Mouse (Mus musculus) lung, embryonic 14.5 days (tissue): ENCODE data around the gene Dab2ip. TPM values are rescaled to one million over a fixed set of nuclear protein-coding genes. Genes with fewer than 3 reads are reported as not detected.

Experiments
- ATAC-seq: fragments of 200-750 bp; cut with Nextera tagmentation; 2 replicates; pipeline ENCODE4 v1.8.0; 2017; ENCODE audit warnings: mild to moderate bottlenecking, moderate TSS enrichment, moderate library complexity; ENCODE audit not compliant: insufficient read depth
- DNase-seq: peaks from one replicate; pipeline ENCODE4 v3.0.0-alpha.2; 2015
- H3K27ac ChIP-seq: fragments of 300-500 bp; sonication (generic); 2 replicates; pipeline ENCODE4 v1.5.1; 2014; ENCODE audit warnings: low read depth, mild to moderate bottlenecking, moderate library complexity
- H3K27me3 ChIP-seq: fragments of 300-500 bp; sonication (generic); 2 replicates; pipeline ENCODE4 v1.6.1; 2014; ENCODE audit warnings: low read length, control low read depth; ENCODE audit not compliant: insufficient read depth
- H3K36me3 ChIP-seq: fragments of 300-500 bp; sonication (generic); 2 replicates; pipeline ENCODE4 v1.6.1; 2014; ENCODE audit warnings: control low read depth; ENCODE audit not compliant: insufficient read depth
- H3K4me1 ChIP-seq: fragments of 300-500 bp; sonication (generic); 2 replicates; pipeline ENCODE4 v1.6.1; 2014; ENCODE audit warnings: antibody characterized with exemption, control low read depth; ENCODE audit not compliant: insufficient read depth
- H3K4me2 ChIP-seq: fragments of 300-500 bp; sonication (generic); 2 replicates; pipeline ENCODE4 v1.6.1; 2014; ENCODE audit warnings: mild to moderate bottlenecking
- H3K4me3 ChIP-seq: fragments of 300-500 bp; sonication (generic); 2 replicates; pipeline ENCODE4 v1.5.1; 2014; ENCODE audit warnings: low read depth, low read length
- H3K9ac ChIP-seq: fragments of 300-500 bp; sonication (generic); 2 replicates; pipeline ENCODE4 v1.6.1; 2014
- H3K9me3 ChIP-seq: fragments of 300-500 bp; sonication (generic); 2 replicates; pipeline ENCODE4 v1.6.1; 2016; ENCODE audit warnings: low read depth, low read length, control low read depth
- CTCF ChIP-seq: IDR thresholded peaks from 2 replicates; pipeline ENCODE4 v1.5.1; 2016; ENCODE audit warnings: antibody characterized with exemption, low read depth
- WGBS: fragments of 180-500 bp; shearing (Covaris S2); extraction: QIAGEN DNeasy Blood & Tissue Kit; methylation state at CpG from one replicate; pipeline ENCODE4 v1.1.7; 2014; 5-methylcytosine and 5-hydroxymethylcytosine counted together
- polyA plus RNA-seq: library from polyadenylated mRNA; unstranded; fragments of >200 nt; fragmentation: Nextera tagmentation; extraction: Ambion mirVana; gene quantifications from 2 replicates; pipeline ENCODE4 v1.2.1, GENCODE M21; 2014

Dab2ip gene
- polyA plus RNA-seq, 1 experiment from 2014 or later: 61.4 TPM

DNA sequence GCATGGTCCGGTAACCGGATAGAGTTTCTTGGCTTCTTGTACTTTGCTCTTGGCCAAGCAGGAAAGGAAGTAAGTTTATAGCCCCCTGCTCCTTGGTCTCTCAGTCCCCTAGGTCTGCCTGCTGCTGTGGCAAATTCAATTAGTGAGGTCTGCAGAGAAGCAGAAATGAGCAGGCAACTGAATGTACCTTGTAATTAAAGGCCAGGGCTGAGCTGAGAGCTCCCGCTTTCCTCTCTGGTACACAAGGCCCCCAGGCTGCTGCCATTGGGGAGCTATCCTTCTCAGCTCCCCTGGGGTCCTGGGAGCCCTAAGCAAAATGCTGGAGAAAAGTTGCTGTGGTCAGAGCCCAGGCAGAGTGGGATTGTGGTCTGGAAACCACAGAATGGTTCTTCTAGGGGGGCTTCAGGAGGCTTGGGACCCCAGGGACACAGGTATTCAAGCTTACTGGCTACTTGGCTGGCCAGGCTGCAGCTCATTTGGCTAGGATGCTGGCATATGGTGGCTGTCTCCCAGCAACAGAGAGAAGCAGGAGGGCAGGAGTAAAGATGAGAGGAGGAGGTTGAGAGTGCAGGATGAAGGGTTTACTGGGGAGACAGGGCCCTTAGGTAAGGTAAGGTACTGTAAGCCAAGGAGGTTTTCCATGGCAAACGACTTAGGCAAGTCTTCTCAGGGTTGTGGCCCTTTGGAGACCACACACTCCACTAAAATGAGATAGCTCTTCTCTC lies 922 bp downstream of the Dab2ip start:
- DNase-seq: no peak
- H3K9ac ChIP-seq: peak overlapping the region; percentile 21; the same call in 1 of the 2 replicates
- H3K27me3 ChIP-seq: no peaks in the 10 kb centered on the region
- no peak overlapping the region for H3K4me3 ChIP-seq
- TF ChIP-seq CTCF: no peak
- H3K4me1 ChIP-seq: 0 out of 2 replicates have a peak, but pooled peaks cover 4% of the 10 kb centered on the region
- no peaks in the 10 kb centered on the region for H3K9me3 ChIP-seq
- no peak for ATAC-seq
- WGBS: 79% methylated on average over 4 of the region's 4 CpGs
- H3K4me2 ChIP-seq: peak overlapping the region; percentile 13; the same call in 1 of the 2 replicates
- peak overlapping the region; percentile 43; the same call in 1 of the 2 replicates for H3K27ac ChIP-seq
- H3K36me3 ChIP-seq: no peaks in the 10 kb centered on the region

GRCm38 (mm10) chr2:35559551-35559835 lies 1.4 kb downstream of the Dab2ip start:
- Histone ChIP-seq H3K9me3 (no peaks in the 10 kb centered on the region), H3K27me3 (no peaks in the 10 kb centered on the region), H3K27ac (peak overlapping the region; percentile 43; the same call in 1 of the 2 replicates), H3K4me1 (0 out of 2 replicates have a peak, but pooled peaks cover 4% of the 10 kb centered on the region), H3K36me3 (no peaks in the 10 kb centered on the region), H3K4me3 (no peak overlapping the region), H3K9ac (no peak overlapping the region), H3K4me2 (peak overlapping the region; percentile 7; the same call in 1 of the 2 replicates)
- WGBS: 39% methylated on average over 2 of the region's 2 CpGs
- no peak for TF ChIP-seq CTCF
- DNase-seq (peak; percentile 38), ATAC-seq (0 out of 2 replicates have a peak, but pooled peaks have one; percentile 36)

GRCm38 (mm10) chr2:35563722-35564121 lies 5.7 kb downstream of the Dab2ip start:
- 72% methylated on average over 4 of the region's 4 CpGs for WGBS
- no peak overlapping the region for H3K9ac ChIP-seq
- no peak for ATAC-seq

GRCm38 (mm10) chr2:35565051-35565836 lies 7.2 kb downstream of the Dab2ip start:
- no peak for TF ChIP-seq CTCF
- 85% methylated on average over 6 of the region's 6 CpGs for WGBS
- Histone ChIP-seq H3K9me3 (no peaks in the 10 kb centered on the region), H3K4me2 (no peak overlapping the region), H3K9ac (no peak overlapping the region), H3K4me1 (no peaks in the 10 kb centered on the region; the same call in none of the 2 replicates), H3K27me3 (no peaks in the 10 kb centered on the region), H3K27ac (no peak overlapping the region), H3K36me3 (no peaks in the 10 kb centered on the region), H3K4me3 (no peak overlapping the region)
- ATAC-seq (no peak), DNase-seq (no peak)

More at GRCm38 (mm10) chr2:35563722-35564121, 5.7 kb downstream of the Dab2ip start:
- Histone ChIP-seq H3K27ac (no peak overlapping the region), H3K36me3 (no peaks in the 10 kb centered on the region), H3K9me3 (no peaks in the 10 kb centered on the region), H3K4me2 (no peak overlapping the region), H3K4me3 (no peak overlapping the region), H3K27me3 (no peaks in the 10 kb centered on the region), H3K4me1 (peaks cover 4% of the 10 kb centered on the region)
- DNase-seq: no peak
- no peak for TF ChIP-seq CTCF

GRCm38 (mm10) chr2:35566957-35567693 lies 9.1 kb downstream of the Dab2ip start:
- no peak for DNase-seq
- no peak overlapping the region for H3K27ac ChIP-seq
- no peaks in the 10 kb centered on the region for H3K36me3 ChIP-seq
- H3K9me3 ChIP-seq: no peaks in the 10 kb centered on the region
- no peak for TF ChIP-seq CTCF
- no peak for ATAC-seq
- H3K9ac ChIP-seq: no peak overlapping the region
- no peaks in the 10 kb centered on the region for H3K27me3 ChIP-seq
- no peaks in the 10 kb centered on the region; the same call in none of the 2 replicates for H3K4me1 ChIP-seq
- no peak overlapping the region for H3K4me2 ChIP-seq
- no peak overlapping the region for H3K4me3 ChIP-seq
- 74% methylated on average over 11 of the region's 11 CpGs for WGBS

DNA sequence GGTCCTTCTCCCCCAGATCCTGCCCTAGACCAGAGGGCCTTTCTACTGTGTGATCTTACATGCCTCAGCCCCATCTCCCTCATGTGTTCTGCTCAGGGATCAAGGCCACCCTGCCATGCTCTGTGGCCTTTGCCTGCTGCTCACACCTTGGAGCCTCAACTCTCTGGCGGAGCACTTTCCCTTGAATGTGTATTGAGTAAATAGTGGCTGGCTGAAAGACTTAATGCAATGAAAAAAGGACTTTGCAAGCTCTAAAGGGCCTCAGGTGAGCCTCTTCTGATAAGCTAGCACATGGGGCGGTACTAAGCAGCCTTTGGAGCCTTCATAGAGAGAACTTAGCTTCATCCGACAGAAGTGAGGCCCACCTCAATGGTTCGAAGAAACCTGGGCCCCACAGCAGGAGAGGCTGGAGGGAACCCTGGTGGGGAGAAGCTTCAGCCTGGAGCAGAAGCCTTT lies 9.7 kb downstream of the Dab2ip start:
- 0 out of 2 replicates have a peak overlapping the region, but pooled peaks have one; percentile 12 for H3K27ac ChIP-seq
- no peak for TF ChIP-seq CTCF
- H3K9me3 ChIP-seq: no peaks in the 10 kb centered on the region
- H3K4me1 ChIP-seq: no peaks in the 10 kb centered on the region; the same call in none of the 2 replicates
- H3K36me3 ChIP-seq: no peaks in the 10 kb centered on the region
- H3K4me3 ChIP-seq: no peak overlapping the region
- WGBS: 61% methylated on average over 4 of the region's 4 CpGs
- H3K4me2 ChIP-seq: no peak overlapping the region
- no peaks in the 10 kb centered on the region for H3K27me3 ChIP-seq
- no peak overlapping the region for H3K9ac ChIP-seq
- ATAC-seq: peak; percentile 41; the same call in 1 of the 2 replicates
- no peak for DNase-seq
